Mouse (Mus musculus) layer of hippocampus, adult 18-20 months (tissue): ENCODE data around the gene Ctsd. TPM values are rescaled to one million over a fixed set of nuclear protein-coding genes. Genes with fewer than 3 reads are reported as not detected.
"Not testable (repeated sequence)": the region's sequence is repeated elsewhere in the genome, so short reads cannot be mapped to it uniquely, and the experiment has no call there.

Experiments used
- DNase-seq, 2 experiments: peaks; one replicate each; pipeline ENCODE4 v3.0.0; 2022; ENCODE audit warnings: low spot score in 2 of 2
- total RNA-seq, 2 experiments: library from RNA; stranded (reverse); gene quantifications; 2 replicates each; pipeline ENCODE4 v1.2.3; 2021

Ctsd gene
- total RNA-seq, 2 experiments from 2014 or later, result 303 to 349 TPM

GRCm38 (mm10) chr7:142340269-142340970 is 47.4 kb downstream of the Ctsd start:
- DNase-seq, result no peak

DNA sequence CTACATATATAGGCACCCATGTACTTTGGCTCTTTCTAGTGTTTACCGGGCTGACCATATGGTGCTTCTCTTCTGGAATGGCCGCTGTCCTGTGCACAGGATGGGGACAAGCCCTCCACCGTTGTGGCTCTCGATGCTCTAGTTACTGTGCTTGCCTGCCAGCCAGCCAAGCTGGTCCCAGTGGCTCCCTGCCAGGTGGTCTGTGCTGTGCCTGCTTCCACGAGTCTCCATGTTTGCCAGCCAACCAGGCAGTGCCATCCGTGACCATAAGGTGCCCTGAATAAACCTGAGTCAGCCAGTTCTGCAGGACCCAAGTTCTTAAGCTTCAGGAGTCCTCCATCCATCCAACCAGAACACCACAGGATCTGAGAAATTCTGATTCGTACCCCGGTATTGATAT is 52.7 kb downstream of the Ctsd start:
- DNase-seq, result no peak

GRCm38 (mm10) chr7:142334246-142334645 is 53.6 kb downstream of the Ctsd start:
- peak; percentile 78 to 94 for DNase-seq

DNA sequence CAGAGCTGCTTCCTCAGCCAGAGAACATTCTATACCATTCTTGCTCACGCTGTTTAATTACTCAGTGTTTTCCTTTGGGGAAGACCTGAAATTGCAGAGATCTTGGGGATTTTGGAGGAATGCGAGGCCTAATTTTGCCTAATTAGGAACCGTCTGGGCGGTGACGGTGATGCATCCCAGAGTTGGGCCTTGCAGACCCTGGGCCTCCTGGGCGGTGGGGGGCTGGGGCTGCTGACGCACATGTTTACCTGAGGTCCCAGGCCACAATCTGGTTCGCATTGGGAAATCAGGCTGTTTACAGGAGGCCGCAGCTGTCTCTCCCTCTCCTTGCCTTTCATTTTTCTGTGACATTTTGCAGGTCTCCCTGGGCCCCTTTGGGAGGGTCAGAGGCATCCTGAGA is 55.1 kb downstream of the Ctsd start:
- not testable (repeated sequence) for DNase-seq

GRCm38 (mm10) chr7:142331281-142331680 is 56.6 kb downstream of the Ctsd start:
- DNase-seq, result no peak

DNA sequence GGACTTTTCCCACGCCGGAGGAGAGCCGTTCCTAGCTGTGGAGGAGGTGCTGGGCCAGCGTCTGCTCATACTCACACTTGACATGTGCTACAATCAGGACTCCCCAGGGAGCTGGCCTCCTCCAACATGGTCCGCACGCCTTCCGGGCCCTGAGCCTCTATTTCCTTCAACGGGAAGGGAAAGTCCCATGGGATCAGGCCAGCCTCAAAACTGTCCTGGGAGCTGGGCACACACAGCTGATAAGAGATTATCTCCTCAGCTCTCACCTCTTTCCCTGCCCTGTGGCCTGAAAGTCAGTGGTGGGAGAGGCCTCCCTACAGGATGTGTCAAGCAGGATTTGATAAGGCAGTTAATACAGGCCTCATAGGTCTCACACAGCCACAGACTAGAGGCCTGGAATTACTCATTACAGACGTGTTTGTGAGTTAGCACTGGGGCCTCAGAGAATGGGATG is 57.5 kb downstream of the Ctsd start:
- no peak for DNase-seq

DNA sequence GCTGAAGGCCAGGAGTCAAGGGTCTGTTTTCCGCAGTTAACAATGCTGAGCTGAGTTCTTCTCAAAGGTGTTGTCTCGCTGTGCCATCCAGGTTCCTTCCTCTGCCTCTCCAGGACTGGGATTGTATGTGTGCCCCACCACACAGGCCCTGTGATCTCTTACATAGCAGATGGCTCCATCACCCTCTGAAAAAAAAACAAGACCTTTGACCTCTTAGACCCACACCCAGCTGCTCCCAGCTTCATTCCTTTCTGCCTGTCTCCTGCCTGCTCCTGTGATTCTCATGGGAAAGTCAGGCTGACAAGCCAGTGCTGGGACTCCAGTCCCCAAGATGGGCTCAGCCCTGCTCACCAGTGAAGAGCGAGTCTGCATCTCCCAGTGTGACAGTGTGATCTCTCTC is 59.3 kb downstream of the Ctsd start:
- no peak for DNase-seq

GRCm38 (mm10) chr7:142326714-142327445 is 61.0 kb downstream of the Ctsd start:
- no peak for DNase-seq

Other genes starting within 250 kb of the Ctsd start
- gene Gm45337, start 243.4 kb downstream of the Ctsd start, total RNA-seq, result not detected
- gene Gm29735, start 230.9 kb downstream of the Ctsd start, total RNA-seq, result not detected
- gene Gm4553, start 222.3 kb downstream of the Ctsd start, total RNA-seq, result not detected
- not detected for gene Krtap5-2, start 212.0 kb downstream of the Ctsd start, total RNA-seq
- gene Gm10153, start 197.6 kb downstream of the Ctsd start, total RNA-seq, result not detected
- gene Krtap5-3, start 186.7 kb downstream of the Ctsd start, total RNA-seq, result not detected
- not detected for gene Gm7579, start 176.2 kb downstream of the Ctsd start, total RNA-seq
- not detected for gene Krtap5-5, start 158.1 kb downstream of the Ctsd start, total RNA-seq
- gene Gm40460, start 147.0 kb downstream of the Ctsd start, total RNA-seq, result not detected
- not detected for gene Gm2431, start 129.7 kb downstream of the Ctsd start, total RNA-seq
- gene Gm4559, start 113.7 kb downstream of the Ctsd start, total RNA-seq, result not detected
- not detected for gene Krtap5-1, start 90.9 kb downstream of the Ctsd start, total RNA-seq
- gene Krtap5-4, start 84.5 kb downstream of the Ctsd start, total RNA-seq, result not detected
- gene Ifitm10, start 14.3 kb downstream of the Ctsd start, total RNA-seq, result 10 to 100 TPM; 36.8 to 37.1 TPM
- 1 to 10 TPM in 1 of 2 experiments, under 1 TPM in 1; 0.94 to 6.7 TPM for gene Gm49369, start 5.4 kb downstream of the Ctsd start, total RNA-seq
- not detected for gene Syt8, start 46.8 kb upstream of the Ctsd start, total RNA-seq
- gene Tnni2, start 53.8 kb upstream of the Ctsd start, total RNA-seq, result 1 to 10 TPM in 1 of 2 experiments, not detected in 1; 1.2 TPM
- 1 to 10 TPM; 2.6 to 3.1 TPM for gene Lsp1, start 72.8 kb upstream of the Ctsd start, total RNA-seq
- not detected for gene Tnnt3, start 110.8 kb upstream of the Ctsd start, total RNA-seq
- gene Mrpl23, start 144.6 kb upstream of the Ctsd start, total RNA-seq, result 1 to 10 TPM; 6.8 to 8.4 TPM